Mouse (Mus musculus) heart, adult 9 months (tissue): ENCODE measurements around the gene C8a.

ENCODE experiments used
- DNase-seq, 2 experiments: peaks; one replicate each; pipeline ENCODE4 v3.0.0; 2022; ENCODE audit warnings: low spot score in 2 of 2

Gene C8a

GRCm38 (mm10) chr4:104876323-104876722 is at the start of gene C8a:
Gene C8a (minus strand): TSS chr4:104876398.
- DNase-seq: no peak

- DNase-seq: no peak
Observed at GRCm38 (mm10) chr4:104925383-104925782, 49.2 kb upstream of the C8a start.

GRCm38 (mm10) chr4:104918017-104918416 is 41.8 kb upstream of the C8a start:
- DNase-seq: no peak

DNA sequence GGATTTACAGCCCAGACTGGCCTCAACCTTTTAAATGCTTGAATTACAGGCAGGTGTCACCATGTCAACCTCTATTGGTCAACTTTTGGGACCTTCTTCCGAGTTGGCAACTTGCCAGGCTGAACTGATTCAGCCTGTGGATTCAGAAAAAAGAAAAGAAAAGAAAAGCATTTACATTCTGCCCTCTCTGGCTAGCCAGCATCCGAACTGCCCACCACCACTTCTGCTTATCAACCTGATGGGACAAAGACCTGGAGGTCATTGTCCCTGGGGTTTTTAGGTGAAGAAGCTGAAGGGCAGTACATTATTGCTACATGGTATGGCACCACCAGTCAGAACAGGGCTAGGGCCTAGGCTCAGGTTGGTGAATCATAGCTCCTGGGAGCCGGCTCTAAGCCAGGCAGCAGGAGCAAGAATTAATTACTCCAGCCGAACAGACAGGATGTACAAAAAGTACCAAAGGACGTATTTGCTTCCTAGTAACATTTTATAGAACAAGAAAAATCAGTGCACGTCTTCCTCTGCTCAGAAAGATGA is 38.6 kb upstream of the C8a start:
- no peak for DNase-seq

DNA sequence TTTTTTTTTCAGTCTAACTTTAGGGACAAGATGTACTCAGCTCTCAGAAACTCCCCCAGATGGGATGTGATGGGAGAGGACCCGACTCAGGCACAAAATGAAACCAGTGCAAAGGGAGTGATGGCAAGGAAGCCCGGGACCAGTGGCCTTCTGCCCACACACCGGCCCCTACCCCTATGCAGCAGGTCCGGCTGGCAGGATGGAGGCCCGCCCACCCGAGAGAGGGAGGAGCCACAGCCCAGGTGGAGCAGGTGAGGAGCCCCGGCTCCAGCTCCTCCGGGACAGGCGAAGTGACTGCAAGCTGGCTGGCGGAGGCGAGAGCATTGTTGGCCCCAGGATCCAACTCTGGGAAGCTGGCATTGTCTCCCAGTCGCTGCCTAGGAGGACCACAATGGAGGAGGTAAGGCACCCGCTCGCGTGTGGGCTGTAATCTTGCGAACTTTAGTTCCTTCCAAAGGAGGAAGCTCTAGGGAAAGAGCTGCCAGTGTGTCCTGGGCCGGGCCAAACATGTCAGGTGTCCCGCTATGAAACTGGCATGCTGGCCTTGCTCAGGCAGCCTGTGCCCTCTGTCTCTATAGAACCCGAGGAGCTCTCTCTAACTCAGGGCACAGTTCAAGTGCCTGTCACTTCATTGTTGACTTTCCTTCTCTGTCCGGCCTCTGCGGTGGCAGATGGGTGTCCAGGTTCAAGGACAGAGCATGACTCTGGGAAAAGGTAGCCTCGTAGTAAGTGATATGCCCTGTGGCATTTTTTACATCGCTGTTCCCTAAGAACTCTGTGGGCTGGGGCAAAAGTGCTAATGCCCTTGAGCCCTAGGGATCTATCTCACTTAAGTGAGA is 37.3 kb upstream of the C8a start, which contains the start of gene Fyb2:
Fyb2 (plus strand) TSS at position 166 of the 839 bp plus-strand sequence.
- no peak for DNase-seq

- peak; percentile 25 to 30 for DNase-seq
Observed at GRCm38 (mm10) chr4:104911685-104912084, 35.5 kb upstream of the C8a start.

- no peak for DNase-seq
Observed at GRCm38 (mm10) chr4:104905049-104905448, 28.9 kb upstream of the C8a start.

- DNase-seq: no peak
Observed at GRCm38 (mm10) chr4:104902836-104903235, 26.6 kb upstream of the C8a start.

DNA sequence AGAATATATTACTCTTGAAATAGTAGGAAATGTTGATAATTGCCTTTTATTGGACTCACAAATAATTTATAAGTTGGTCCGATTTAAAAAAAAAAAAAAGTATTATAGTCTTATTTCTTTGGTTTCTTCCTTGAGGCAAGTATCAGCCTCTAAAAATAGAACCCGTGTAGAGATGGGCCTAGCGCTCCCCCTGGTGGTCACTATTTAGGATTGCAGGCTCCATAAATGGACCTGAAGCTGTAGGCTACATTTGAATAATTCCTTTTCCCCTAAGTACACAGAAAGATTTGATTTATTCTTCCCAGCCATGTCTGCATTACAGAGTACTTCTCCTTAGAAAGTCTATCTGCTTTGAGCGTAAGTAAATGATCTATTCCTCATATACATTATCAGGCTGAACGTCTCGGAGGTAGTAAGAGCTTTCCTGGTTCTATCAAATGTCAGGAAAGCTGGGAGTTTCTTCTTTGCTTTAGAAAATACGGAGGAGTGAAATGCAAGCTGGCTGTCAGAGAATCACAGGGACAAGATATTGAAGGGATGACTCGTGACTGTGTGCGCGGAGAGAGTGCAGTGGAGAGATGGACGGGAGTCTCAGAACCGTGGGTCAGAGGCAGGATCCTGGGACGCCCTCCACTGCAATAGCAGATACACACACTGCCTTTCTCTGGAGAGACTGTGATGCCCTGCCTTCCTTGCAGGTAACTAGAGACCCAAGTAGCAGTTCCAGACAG is 18.0 kb upstream of the C8a start:
- peak; percentile 4 to 17 for DNase-seq

DNA sequence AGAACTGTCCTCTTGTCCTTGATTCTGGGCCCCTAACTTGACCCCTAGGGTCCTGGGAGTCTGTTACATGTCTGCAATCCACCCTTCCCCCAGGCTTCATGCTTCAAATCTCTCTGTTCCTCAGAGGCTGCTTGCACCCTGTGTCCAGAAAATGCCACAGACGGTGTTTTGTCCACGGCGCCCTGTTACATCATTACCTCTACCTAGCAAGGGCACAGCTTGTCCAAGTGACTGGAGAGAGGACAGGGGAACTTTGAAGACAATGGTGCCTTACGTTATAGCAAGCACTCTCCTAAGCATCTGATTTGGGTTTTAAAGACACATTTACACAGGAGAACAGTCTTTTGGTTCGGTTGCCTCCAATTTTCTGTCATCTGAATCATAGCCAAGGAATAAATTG is 17.4 kb upstream of the C8a start:
- no peak for DNase-seq

- no peak for DNase-seq
Observed at GRCm38 (mm10) chr4:104891708-104892107, 15.5 kb upstream of the C8a start.

DNA sequence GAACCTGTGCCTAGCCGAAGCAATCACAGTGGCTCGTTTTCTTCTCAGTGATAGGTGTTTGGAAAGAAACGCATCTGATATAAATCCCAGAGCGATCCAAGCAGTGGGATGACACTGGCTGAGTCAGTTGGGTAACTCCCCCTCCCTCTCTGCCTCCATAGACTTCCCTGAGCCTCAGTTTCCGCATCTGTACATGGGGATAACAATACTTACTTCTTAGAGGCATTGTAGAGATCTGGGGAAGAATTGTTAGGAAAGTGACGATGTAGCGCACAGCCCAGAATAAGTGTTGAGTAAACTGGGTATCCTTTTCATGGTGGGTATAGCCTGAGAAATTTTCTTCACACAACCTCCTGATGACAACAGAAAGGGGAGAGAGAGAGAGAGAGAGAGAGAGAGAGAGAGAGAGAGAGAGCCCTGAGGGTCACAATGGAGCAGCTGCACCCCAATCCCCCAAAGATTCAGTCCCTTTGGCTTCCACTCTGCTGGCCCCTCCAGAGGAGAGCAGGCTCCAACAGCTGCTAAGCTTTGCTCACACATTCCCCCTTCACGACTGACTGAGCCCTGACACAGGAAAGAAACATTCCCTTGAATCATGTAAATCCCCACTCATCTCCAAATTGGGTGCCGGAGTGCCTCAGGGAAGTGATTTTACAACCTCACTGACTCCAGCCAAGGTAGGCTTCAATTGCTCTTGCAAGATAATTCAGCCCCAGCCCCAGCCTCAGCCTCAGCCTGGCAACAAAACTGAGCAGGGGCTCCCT is 12.5 kb upstream of the C8a start:
- no peak for DNase-seq

GRCm38 (mm10) chr4:104887486-104887885 is 11.3 kb upstream of the C8a start:
- no peak for DNase-seq

GRCm38 (mm10) chr4:104875832-104876231 is 366 bp downstream of the C8a start:
- DNase-seq: no peak

DNA sequence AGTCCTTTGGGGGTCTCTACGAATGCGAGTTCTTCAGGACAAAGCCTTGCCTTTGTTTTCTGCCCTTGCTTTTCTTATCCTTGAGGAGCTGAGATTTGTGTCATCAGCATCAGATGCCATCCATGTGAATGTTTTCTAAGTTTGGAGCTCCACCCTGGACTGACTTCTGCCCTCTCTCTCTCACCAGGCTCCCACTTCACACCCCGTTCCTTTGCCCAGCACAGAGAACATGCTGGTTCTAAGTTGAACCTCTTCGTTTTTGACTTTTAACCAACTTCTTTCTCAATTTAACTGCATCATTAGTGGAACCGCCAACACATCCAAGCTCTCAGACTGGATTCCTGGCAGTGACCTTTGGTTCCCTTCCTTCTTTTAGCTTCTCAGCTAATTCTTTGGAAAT is 6.0 kb downstream of the C8a start:
- no peak for DNase-seq

GRCm38 (mm10) chr4:104869581-104869980 is 6.6 kb downstream of the C8a start:
- DNase-seq: no peak

DNA sequence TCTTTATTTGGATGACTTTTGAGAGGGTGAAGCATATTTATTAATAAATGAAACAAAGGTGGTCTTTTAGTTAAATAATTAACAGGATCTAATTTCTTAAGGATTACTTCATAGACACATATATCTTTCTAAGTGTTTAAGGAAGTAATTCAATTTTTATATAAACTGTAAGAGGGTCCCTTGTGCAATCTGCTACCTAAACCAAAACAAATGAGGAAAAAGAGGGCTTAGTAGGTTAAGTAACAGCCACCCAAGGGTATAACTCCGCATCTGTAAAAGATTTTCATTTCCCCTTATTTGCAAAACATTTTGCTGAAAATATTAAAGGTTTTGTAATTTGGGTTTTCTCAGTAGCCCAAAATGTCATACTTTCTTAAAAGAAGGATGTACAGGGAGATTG is 11.8 kb downstream of the C8a start:
- DNase-seq: no peak

DNA sequence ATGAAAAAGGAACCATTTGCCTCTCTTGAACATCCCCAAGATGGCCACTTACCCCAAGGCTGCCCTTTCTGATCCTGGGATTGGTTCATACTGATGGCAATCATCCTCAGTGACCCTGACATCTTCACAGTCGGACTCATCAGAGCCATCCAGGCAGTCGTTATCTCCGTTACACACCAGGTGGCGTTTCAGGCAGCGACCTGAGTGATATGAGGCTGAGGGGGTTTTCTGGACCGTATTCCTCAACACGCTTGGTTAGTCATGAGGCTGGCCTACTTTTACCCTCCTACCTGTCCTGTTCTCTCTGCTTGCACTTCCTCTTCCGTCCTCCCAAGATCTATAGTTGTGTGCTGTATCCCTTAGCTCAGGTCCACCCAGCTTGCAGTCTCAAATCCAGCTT is 15.0 kb downstream of the C8a start:
- DNase-seq: no peak

- DNase-seq: no peak
Observed at GRCm38 (mm10) chr4:104857823-104858222, 18.4 kb downstream of the C8a start.

DNA sequence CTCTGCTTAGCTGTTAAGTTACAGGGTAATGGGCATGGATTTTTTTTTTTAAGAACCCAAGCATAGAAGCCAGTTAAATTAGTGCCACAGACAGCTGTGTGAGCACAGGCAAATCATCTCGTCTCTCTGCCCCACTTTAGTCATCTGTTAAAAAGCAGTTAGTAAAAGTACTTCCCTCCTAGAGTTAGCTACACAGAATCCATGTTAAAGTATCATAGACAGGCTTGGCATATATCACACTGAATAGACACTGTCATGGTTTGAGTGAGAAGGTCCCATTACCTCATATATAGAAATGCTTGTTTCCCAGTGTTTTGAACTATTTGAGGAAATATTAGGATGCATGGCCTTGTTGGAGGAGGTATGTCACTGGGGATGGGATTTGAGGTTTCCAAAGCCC is 19.2 kb downstream of the C8a start, which contains the start of gene Gm17662:
Gm17662 (plus strand) TSS at position 301 of the 400 bp plus-strand sequence.
- no peak for DNase-seq

GRCm38 (mm10) chr4:104855216-104855615 is 21.0 kb downstream of the C8a start:
- no peak for DNase-seq

GRCm38 (mm10) chr4:104843546-104843945 is 32.7 kb downstream of the C8a start:
- no peak for DNase-seq
